Mouse (Mus musculus): ENCODE measurements around the gene Mepce. TPM values are rescaled to one million over a fixed set of nuclear protein-coding genes. Genes with fewer than 3 reads are reported as not detected.

The Mepce gene
- polyA plus RNA-seq, 1 experiment = 45.6 TPM

DNA sequence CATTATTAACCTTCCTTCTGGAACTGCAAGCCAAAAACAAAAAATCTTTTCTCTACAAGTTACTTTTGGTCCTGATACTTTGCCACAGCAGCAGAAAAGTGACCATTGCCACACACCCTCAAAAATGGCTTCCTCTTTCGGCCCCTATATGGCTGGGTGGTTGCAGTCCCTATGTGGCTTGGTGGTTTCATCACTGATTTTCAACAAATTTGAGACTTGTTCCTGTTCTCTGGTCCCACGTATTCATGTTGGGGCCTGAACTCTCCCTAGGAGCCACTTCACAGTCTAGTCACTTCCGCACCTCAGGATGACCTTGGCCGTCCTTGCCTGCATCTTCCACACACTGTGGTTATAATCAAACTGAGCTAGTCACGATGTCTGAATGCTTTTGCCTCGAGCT is 41.2 kb upstream of the Mepce start:
- Histone ChIP-seq H3K4me1 (ENCODE audit: control insufficient read depth, insufficient read depth, low read length) (peaks cover 19% of the 10 kb centered on the region), H3K27ac (ENCODE audit: control insufficient read depth, insufficient read depth, low read depth, low read length, poor library complexity) (peak overlapping the region; percentile 62), H3K4me3 (replicated peaks; ENCODE audit: control insufficient read depth, low read depth, low read length) (no peak overlapping the region)
- TF ChIP-seq POLR2A (IDR thresholded peaks at IDR 0.05; ENCODE audit: borderline replicate concordance, control insufficient read depth, low read depth, low read length) (no peak), CTCF (IDR thresholded peaks at IDR 0.05; ENCODE audit: control insufficient read depth, insufficient read depth, low read length) (no peak)
- 33% methylated on average over 6 of the region's 6 CpGs for WGBS

DNA sequence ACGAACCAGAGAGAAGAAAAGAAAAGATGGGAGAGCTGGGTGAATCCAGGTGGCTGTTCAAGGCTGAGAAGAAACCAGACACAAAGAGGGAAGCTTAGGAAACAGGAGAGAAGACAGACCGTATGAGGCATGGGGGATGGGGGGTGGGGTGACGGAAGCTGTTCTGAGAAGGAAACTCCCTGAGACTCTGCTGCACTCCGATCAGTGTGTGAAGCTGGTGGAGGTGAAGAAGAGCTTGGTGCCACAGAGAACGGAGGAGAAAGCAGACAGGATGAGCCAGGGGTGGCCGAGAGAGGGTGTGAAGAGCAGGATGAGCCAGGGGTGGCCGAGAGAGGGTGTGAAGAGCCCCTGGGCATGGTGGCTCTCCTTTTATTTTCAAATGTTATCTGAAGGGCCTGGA is 39.0 kb upstream of the Mepce start:
- Histone ChIP-seq H3K4me1 (ENCODE audit: control insufficient read depth, insufficient read depth, low read length) (peaks cover 26% of the 10 kb centered on the region), H3K4me3 (replicated peaks; ENCODE audit: control insufficient read depth, low read depth, low read length) (no peak overlapping the region), H3K27ac (ENCODE audit: control insufficient read depth, insufficient read depth, low read depth, low read length, poor library complexity) (no peak overlapping the region)
- TF ChIP-seq POLR2A (IDR thresholded peaks at IDR 0.05; ENCODE audit: borderline replicate concordance, control insufficient read depth, low read depth, low read length) (no peak), CTCF (IDR thresholded peaks at IDR 0.05; ENCODE audit: control insufficient read depth, insufficient read depth, low read length) (no peak)
- 45% methylated on average over 7 of the region's 7 CpGs for WGBS

GRCm38 (mm10) chr5:137825971-137826370 is 38.5 kb upstream of the Mepce start:
- no peak for TF ChIP-seq POLR2A (IDR thresholded peaks at IDR 0.05; ENCODE audit: borderline replicate concordance, control insufficient read depth, low read depth, low read length)
- no peak for TF ChIP-seq CTCF (IDR thresholded peaks at IDR 0.05; ENCODE audit: control insufficient read depth, insufficient read depth, low read length)
- peaks cover 23% of the 10 kb centered on the region for H3K4me1 ChIP-seq (ENCODE audit: control insufficient read depth, insufficient read depth, low read length)
- H3K27ac ChIP-seq (ENCODE audit: control insufficient read depth, insufficient read depth, low read depth, low read length, poor library complexity) = 0 out of 2 replicates have a peak overlapping the region, but pooled peaks have one; percentile 9
- WGBS = 68% methylated on average over 2 of the region's 2 CpGs
- no peak overlapping the region for H3K4me3 ChIP-seq (replicated peaks; ENCODE audit: control insufficient read depth, low read depth, low read length)

DNA sequence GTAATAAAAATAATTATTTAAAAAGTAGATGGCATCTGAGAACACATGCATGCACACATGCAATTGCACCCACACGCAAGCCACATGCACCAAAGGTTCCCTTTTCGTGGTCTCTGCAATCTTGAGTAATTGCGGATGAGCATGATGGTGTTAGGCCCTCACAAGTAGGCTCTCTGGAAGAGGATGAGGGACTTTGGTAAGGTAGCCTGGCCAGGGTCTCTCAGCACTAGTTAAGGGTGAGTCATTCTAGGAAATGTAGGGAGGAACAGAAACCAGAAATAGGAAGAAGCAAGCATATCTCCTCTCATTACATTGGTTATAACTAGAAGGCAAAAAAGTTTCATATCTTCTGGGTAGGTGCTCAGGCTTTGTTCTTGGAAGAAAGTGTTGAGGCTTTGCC is 37.6 kb upstream of the Mepce start:
- TF ChIP-seq POLR2A (IDR thresholded peaks at IDR 0.05; ENCODE audit: borderline replicate concordance, control insufficient read depth, low read depth, low read length) (no peak), CTCF (IDR thresholded peaks at IDR 0.05; ENCODE audit: control insufficient read depth, insufficient read depth, low read length) (no peak)
- Histone ChIP-seq H3K27ac (ENCODE audit: control insufficient read depth, insufficient read depth, low read depth, low read length, poor library complexity) (no peak overlapping the region; the same call in 1 of the 2 replicates), H3K4me1 (ENCODE audit: control insufficient read depth, insufficient read depth, low read length) (peaks cover 20% of the 10 kb centered on the region), H3K4me3 (replicated peaks; ENCODE audit: control insufficient read depth, low read depth, low read length) (no peak overlapping the region)
- WGBS = 25% methylated on average over 3 of the region's 3 CpGs

GRCm38 (mm10) chr5:137823455-137824045 is 36.1 kb upstream of the Mepce start:
- no peak overlapping the region for H3K4me3 ChIP-seq (replicated peaks; ENCODE audit: control insufficient read depth, low read depth, low read length)
- WGBS = 60% methylated on average over 6 of the region's 6 CpGs
- H3K4me1 ChIP-seq (ENCODE audit: control insufficient read depth, insufficient read depth, low read length) = peaks cover 17% of the 10 kb centered on the region
- H3K27ac ChIP-seq (ENCODE audit: control insufficient read depth, insufficient read depth, low read depth, low read length, poor library complexity) = peak overlapping the region; percentile 54; the same call in 1 of the 2 replicates
- no peak for TF ChIP-seq POLR2A (IDR thresholded peaks at IDR 0.05; ENCODE audit: borderline replicate concordance, control insufficient read depth, low read depth, low read length)
- TF ChIP-seq CTCF (IDR thresholded peaks at IDR 0.05; ENCODE audit: control insufficient read depth, insufficient read depth, low read length) = no peak

DNA sequence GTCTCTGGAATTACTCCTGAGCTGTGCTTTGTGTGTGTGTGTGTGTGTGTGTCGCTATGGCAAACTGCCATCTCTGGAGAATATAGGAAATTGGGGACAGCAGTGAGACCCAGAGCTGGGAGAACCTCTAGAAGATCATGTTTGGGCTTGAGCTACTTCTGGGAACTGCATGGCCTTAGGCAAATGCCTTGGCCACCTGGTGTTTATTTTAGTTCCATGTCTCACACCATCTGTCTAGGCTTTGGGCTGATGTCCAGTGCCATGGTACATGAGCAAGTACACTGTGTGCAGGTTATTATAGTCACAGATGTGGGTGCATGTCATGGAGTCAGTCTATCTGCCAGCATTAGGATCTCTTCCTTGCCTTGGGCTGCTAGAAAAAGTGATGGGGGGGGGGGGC is 35.1 kb upstream of the Mepce start:
- 78% methylated on average over 1 of the region's 1 CpGs for WGBS
- H3K4me1 ChIP-seq (ENCODE audit: control insufficient read depth, insufficient read depth, low read length) = peaks cover 16% of the 10 kb centered on the region
- H3K27ac ChIP-seq (ENCODE audit: control insufficient read depth, insufficient read depth, low read depth, low read length, poor library complexity) = no peak overlapping the region
- no peak overlapping the region for H3K4me3 ChIP-seq (replicated peaks; ENCODE audit: control insufficient read depth, low read depth, low read length)
- TF ChIP-seq POLR2A (IDR thresholded peaks at IDR 0.05; ENCODE audit: borderline replicate concordance, control insufficient read depth, low read depth, low read length) (no peak), CTCF (IDR thresholded peaks at IDR 0.05; ENCODE audit: control insufficient read depth, insufficient read depth, low read length) (no peak)

GRCm38 (mm10) chr5:137822126-137822525 is 34.7 kb upstream of the Mepce start:
- no peak overlapping the region for H3K4me3 ChIP-seq (replicated peaks; ENCODE audit: control insufficient read depth, low read depth, low read length)
- WGBS = 79% methylated on average over 4 of the region's 4 CpGs
- H3K4me1 ChIP-seq (ENCODE audit: control insufficient read depth, insufficient read depth, low read length) = peaks cover 16% of the 10 kb centered on the region
- no peak for TF ChIP-seq CTCF (IDR thresholded peaks at IDR 0.05; ENCODE audit: control insufficient read depth, insufficient read depth, low read length)
- no peak overlapping the region for H3K27ac ChIP-seq (ENCODE audit: control insufficient read depth, insufficient read depth, low read depth, low read length, poor library complexity)

- Histone ChIP-seq H3K4me1 (ENCODE audit: control insufficient read depth, insufficient read depth, low read length) (peaks cover 2% of the 10 kb centered on the region; the same call in 1 of the 2 replicates), H3K4me3 (replicated peaks; ENCODE audit: control insufficient read depth, low read depth, low read length) (no peak overlapping the region), H3K27ac (ENCODE audit: control insufficient read depth, insufficient read depth, low read depth, low read length, poor library complexity) (no peak overlapping the region)
- WGBS = 61% methylated on average over 4 of the region's 4 CpGs
- no peak for TF ChIP-seq POLR2A (IDR thresholded peaks at IDR 0.05; ENCODE audit: borderline replicate concordance, control insufficient read depth, low read depth, low read length)
Observed at GRCm38 (mm10) chr5:137817466-137818222, 30.2 kb upstream of the Mepce start.

All from bone marrow, adult 2 months (tissue).